Mouse (Mus musculus): ENCODE results near the gene Dapk2.

- TF ChIP-seq GATA1 (IDR thresholded peaks at IDR 0.05; ENCODE audit: low read length) (no peak), TAL1 (IDR thresholded peaks at IDR 0.05; ENCODE audit: low read length) (no peak)
These were observed 127.9 kb downstream of the Dapk2 start for GRCm38 (mm10) chr9:66285901-66286300.
